Mouse (Mus musculus) lung, adult 18-20 months (tissue): ENCODE results near the gene Nebl.

Experiments used
- DNase-seq, 2 experiments: peaks; one replicate each; pipeline ENCODE4 v3.0.0; 2022; ENCODE audit warnings: mixed read lengths in 2 of 2

Gene Nebl

GRCm38 (mm10) chr2:17730957-17731830 lies at the start of gene Nebl:
Nebl (minus strand) TSS chr2:17731464.
- peak; percentile 73 to 78 for DNase-seq

- DNase-seq = no peak
Measured at GRCm38 (mm10) chr2:17770246-17770825, 39.1 kb upstream of the Nebl start.

- no peak for DNase-seq
Measured at GRCm38 (mm10) chr2:17769242-17769755, 38.0 kb upstream of the Nebl start.

GRCm38 (mm10) chr2:17756271-17756670 lies 25.0 kb upstream of the Nebl start:
- no peak for DNase-seq

- peak; percentile 44 to 58 for DNase-seq
Measured at GRCm38 (mm10) chr2:17742051-17742763, 10.9 kb upstream of the Nebl start.

GRCm38 (mm10) chr2:17741555-17741954 lies 10.3 kb upstream of the Nebl start:
- DNase-seq = peak in 1 of 2 experiments; percentile 24

GRCm38 (mm10) chr2:17740454-17740853 lies 9.2 kb upstream of the Nebl start:
- peak in 1 of 2 experiments; percentile 37 for DNase-seq

- DNase-seq = no peak
Measured at GRCm38 (mm10) chr2:17732210-17732609, 946 bp upstream of the Nebl start.

- no peak for DNase-seq
Measured at GRCm38 (mm10) chr2:17731831-17732200, 552 bp upstream of the Nebl start.

- DNase-seq = no peak
Measured at GRCm38 (mm10) chr2:17730648-17730956, 662 bp downstream of the Nebl start.

GRCm38 (mm10) chr2:17729770-17730647 lies 1.3 kb downstream of the Nebl start:
- peak; percentile 30 to 57 for DNase-seq

- no peak for DNase-seq
Measured at GRCm38 (mm10) chr2:17724405-17724804, 6.9 kb downstream of the Nebl start.

GRCm38 (mm10) chr2:17723268-17724019 lies 7.8 kb downstream of the Nebl start:
- peak in 1 of 2 experiments; percentile 49 for DNase-seq

- no peak for DNase-seq
Measured at GRCm38 (mm10) chr2:17721177-17721715, 10.0 kb downstream of the Nebl start.

GRCm38 (mm10) chr2:17718281-17718680 lies 13.0 kb downstream of the Nebl start:
- DNase-seq = peak; percentile 80 to 83

GRCm38 (mm10) chr2:17717200-17717599 lies 14.1 kb downstream of the Nebl start:
- peak in 1 of 2 experiments; percentile 36 for DNase-seq

GRCm38 (mm10) chr2:17715149-17715767 lies 16.0 kb downstream of the Nebl start:
- peak; percentile 70 to 82 for DNase-seq

- no peak for DNase-seq
Measured at GRCm38 (mm10) chr2:17714661-17715060, 16.6 kb downstream of the Nebl start.

GRCm38 (mm10) chr2:17714124-17714523 lies 17.1 kb downstream of the Nebl start:
- DNase-seq = peak in 1 of 2 experiments; percentile 45

- peak in 1 of 2 experiments; percentile 30 for DNase-seq
Measured at GRCm38 (mm10) chr2:17711216-17711615, 20.0 kb downstream of the Nebl start.

- peak in 1 of 2 experiments; percentile 42 for DNase-seq
Measured at GRCm38 (mm10) chr2:17710083-17710482, 21.2 kb downstream of the Nebl start.
